Mouse (Mus musculus) ES-Bruce4 (cell line): Measurements from ENCODE around the gene Ggt5. TPM values are rescaled to one million over a fixed set of nuclear protein-coding genes. Genes with fewer than 3 reads are reported as not detected.
A peak's percentile ranks its signal among the peaks of the same experiment; 100 is the strongest.

Experiments
- H3K27ac ChIP-seq: 2 replicates; pipeline ENCODE4 v1.5.1; 2012; ENCODE audit warnings: low read length, inconsistent platforms; ENCODE audit not compliant: insufficient read depth
- H3K27me3 ChIP-seq: 2 replicates; pipeline ENCODE4 v1.6.1; 2012; ENCODE audit warnings: mild to moderate bottlenecking, low read length, inconsistent platforms; ENCODE audit not compliant: control insufficient read depth, poor library complexity, insufficient read depth, severe bottlenecking
- H3K36me3 ChIP-seq: 2 replicates; pipeline ENCODE4 v1.6.1; 2012; ENCODE audit warnings: inconsistent platforms, mild to moderate bottlenecking, low read length, moderate library complexity; ENCODE audit not compliant: control insufficient read depth, poor library complexity, insufficient read depth, severe bottlenecking
- H3K4me1 ChIP-seq: one replicate; pipeline ENCODE4 v1.8.1; 2011; ENCODE audit warnings: low read length; ENCODE audit not compliant: control insufficient read depth, insufficient read depth
- H3K4me3 ChIP-seq: 2 replicates; pipeline ENCODE4 v1.5.1; 2011; ENCODE audit warnings: low read depth, mild to moderate bottlenecking, low read length
- H3K9ac ChIP-seq: 2 replicates; pipeline ENCODE4 v1.6.1; 2012; ENCODE audit warnings: low read depth, mild to moderate bottlenecking, inconsistent platforms; ENCODE audit not compliant: poor library complexity, severe bottlenecking
- H3K9me3 ChIP-seq: replicated peaks from 2 replicates; pipeline ENCODE4 v1.6.1; 2012; ENCODE audit warnings: mild to moderate bottlenecking, low read length, inconsistent platforms; ENCODE audit not compliant: control insufficient read depth, poor library complexity, insufficient read depth, severe bottlenecking
- CTCF ChIP-seq: IDR thresholded peaks from one replicate; pipeline ENCODE4 v1.8.1; 2011; ENCODE audit warnings: low read depth, low read length
- EP300 ChIP-seq: IDR thresholded peaks from 2 replicates; pipeline ENCODE4 v1.6.1; 2011; ENCODE audit warnings: low read depth, low read length; ENCODE audit not compliant: insufficient read depth
- POLR2A ChIP-seq: IDR thresholded peaks from one replicate; pipeline ENCODE4 v1.8.1; 2011; ENCODE audit warnings: low read length; ENCODE audit not compliant: insufficient read depth
- polyA plus RNA-seq: library from polyadenylated mRNA; stranded (reverse); fragments of >200 nt; gene quantifications from 2 replicates; pipeline ENCODE4 v1.2.4, GENCODE M21; 2011; ENCODE audit warnings: low read depth; ENCODE audit not compliant: missing spikeins, insufficient read depth, insufficient read length

Gene Ggt5
- polyA plus RNA-seq, 1 experiment: 0.81 TPM

DNA sequence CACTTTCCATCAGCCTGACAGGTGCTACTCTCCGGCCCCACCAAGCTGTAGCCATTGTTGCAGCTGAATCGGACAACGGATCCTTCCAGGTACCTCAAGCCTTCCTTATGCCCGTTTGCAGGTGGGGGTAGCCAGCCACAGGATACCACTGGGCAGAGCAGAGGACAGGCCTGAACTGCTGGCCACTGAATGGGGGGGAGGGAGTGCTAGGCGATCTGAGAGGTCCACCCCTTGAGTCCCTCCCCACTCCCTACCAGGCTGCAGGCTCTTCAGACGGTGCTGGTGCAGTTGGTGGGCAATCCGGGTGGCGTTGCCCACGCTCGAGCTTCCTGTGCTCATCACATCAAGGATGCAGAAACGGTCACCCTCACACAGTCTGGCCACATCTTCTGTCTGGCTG lies 48.6 kb downstream of the Ggt5 start:
- H3K9me3 ChIP-seq: no peaks in the 10 kb centered on the region
- H3K9ac ChIP-seq: no peak overlapping the region
- H3K4me1 ChIP-seq: peaks cover 10% of the 10 kb centered on the region
- TF ChIP-seq CTCF (no peak), EP300 (no peak), POLR2A (no peak)
- H3K27ac ChIP-seq: no peak overlapping the region
- no peaks in the 10 kb centered on the region for H3K36me3 ChIP-seq
- no peaks in the 10 kb centered on the region for H3K27me3 ChIP-seq
- H3K4me3 ChIP-seq: no peak overlapping the region

DNA sequence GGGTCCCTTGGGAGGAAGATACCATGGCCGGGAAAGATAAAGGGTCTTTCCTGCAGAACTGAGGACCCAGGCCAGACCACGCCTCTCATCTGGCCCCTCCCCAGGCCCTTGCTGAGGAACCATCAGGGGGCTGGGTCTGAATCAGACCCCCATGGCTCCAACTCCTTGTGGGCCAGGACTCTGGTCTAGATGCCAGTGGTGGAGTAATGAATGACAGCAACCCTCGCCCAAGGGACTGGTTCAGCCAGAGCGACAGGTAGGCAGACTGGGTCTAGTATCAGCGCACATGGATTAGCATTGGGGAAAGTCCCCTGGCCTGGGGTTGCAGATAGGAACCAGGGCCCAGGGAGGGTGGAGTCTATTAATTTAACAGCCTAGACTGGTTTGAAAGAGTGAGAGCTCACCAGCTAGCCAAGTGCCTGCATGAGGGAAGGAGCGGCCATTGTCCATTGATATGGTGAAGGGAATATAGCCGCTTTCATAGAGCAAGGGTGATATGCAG lies 52.6 kb downstream of the Ggt5 start:
- Histone ChIP-seq H3K36me3 (no peaks in the 10 kb centered on the region), H3K27ac (no peak overlapping the region)
- TF ChIP-seq POLR2A: no peak
- TF ChIP-seq EP300: no peak
- no peak for TF ChIP-seq CTCF

DNA sequence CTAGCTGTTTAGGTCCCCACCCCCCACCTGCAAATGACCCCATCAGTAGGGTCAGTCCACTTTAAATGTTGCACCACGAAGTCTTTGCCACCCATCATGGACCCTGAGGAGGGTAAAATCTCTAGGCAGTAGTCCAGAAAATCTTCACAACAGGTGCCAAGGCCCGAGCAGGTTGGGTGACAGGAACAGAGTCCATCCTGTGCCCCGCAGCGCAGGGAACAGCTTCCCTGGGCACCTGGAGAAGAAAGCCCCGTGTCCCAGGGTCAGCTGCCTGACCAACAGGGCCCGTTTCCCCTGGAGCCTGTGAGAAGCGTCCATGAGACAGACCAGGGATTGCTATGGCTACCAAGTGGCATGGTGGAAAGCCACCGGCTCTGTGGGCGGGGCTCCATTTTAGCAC lies 53.3 kb downstream of the Ggt5 start:
- Histone ChIP-seq H3K27ac (no peak overlapping the region), H3K36me3 (no peaks in the 10 kb centered on the region), H3K27me3 (no peaks in the 10 kb centered on the region), H3K4me1 (peaks cover 15% of the 10 kb centered on the region), H3K9me3 (no peaks in the 10 kb centered on the region), H3K9ac (no peak overlapping the region), H3K4me3 (peak overlapping the region; percentile 5; the same call in 1 of the 2 replicates)
- no peak for TF ChIP-seq EP300

More for the DNA sequence above, 52.6 kb downstream of the Ggt5 start:
- no peak overlapping the region for H3K4me3 ChIP-seq
- no peaks in the 10 kb centered on the region for H3K27me3 ChIP-seq
- H3K4me1 ChIP-seq: peaks cover 16% of the 10 kb centered on the region
- no peak overlapping the region for H3K9ac ChIP-seq
- H3K9me3 ChIP-seq: no peaks in the 10 kb centered on the region

DNA sequence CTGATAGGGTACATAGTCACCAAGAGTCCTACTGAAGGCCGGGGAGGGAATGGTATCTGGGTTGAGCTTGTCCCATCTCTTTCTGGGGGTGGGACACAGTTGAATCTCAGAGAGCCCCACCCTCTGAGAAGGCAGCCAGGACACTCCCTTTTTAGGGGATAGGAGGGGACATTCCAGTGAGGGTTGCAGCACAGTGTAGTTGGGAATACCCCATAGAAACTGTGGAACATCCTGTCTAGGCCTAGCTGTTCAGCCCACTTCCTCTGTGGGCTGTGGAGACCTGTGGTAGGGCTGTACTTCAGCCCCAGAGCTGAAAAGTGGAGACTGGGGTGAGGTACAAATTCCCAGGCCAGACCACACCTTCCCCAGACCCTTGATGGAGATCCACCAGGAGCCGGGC lies 53.8 kb downstream of the Ggt5 start:
- TF ChIP-seq POLR2A: no peak
- no peak for TF ChIP-seq EP300
- TF ChIP-seq CTCF: no peak
- Histone ChIP-seq H3K27me3 (no peaks in the 10 kb centered on the region), H3K9me3 (no peaks in the 10 kb centered on the region), H3K9ac (peak overlapping the region; percentile 39), H3K4me1 (peaks cover 18% of the 10 kb centered on the region), H3K36me3 (no peaks in the 10 kb centered on the region), H3K4me3 (peak overlapping the region; percentile 61), H3K27ac (peak overlapping the region; percentile 55; the same call in 1 of the 2 replicates)

DNA sequence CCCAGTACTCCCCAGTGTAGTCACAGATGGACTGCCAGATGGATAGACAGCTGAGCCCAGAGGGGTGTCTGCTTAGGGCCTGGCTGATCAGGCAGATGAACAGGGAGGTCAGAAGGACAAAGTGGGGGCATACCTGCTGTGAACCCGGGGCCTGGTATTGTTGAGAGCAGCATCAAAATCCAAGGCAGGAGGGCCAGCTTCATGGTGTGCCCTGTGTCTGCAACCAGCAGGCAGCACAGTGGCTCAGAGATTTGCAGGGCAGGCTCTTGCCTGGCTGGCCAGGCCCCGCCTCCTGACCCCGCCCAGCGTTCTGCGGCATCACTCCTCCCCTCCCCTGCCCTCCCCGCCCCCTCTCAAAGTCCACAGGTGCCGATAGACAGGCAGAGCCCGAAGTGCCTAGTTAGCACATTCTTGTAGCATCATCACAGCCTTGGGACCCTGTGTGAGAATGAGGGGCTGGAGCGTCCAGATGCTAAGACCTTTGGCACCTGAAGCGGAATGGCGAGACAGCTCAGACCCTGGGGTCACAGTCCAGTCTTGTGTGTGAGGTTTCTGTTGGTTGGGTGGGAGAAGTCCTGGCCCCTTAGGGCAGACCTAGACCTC lies 54.7 kb downstream of the Ggt5 start, which contains the start of gene Susd2:
Susd2 (minus strand) TSS at position 268 of the 603 bp plus-strand sequence.
- Histone ChIP-seq H3K4me3 (peak within 1 kb of the TSS; percentile 70), H3K36me3 (no peaks in the 10 kb centered on the region), H3K27ac (peak within 1 kb of the TSS; percentile 55), H3K9me3 (no peaks in the 10 kb centered on the region), H3K4me1 (peaks cover 27% of the 10 kb centered on the region), H3K9ac (peak within 1 kb of the TSS; percentile 39), H3K27me3 (no peaks in the 10 kb centered on the region)
- peak; percentile 49 for TF ChIP-seq POLR2A
- TF ChIP-seq CTCF: no peak
- 0 out of 2 replicates have a peak, but pooled peaks have one; percentile 74 for TF ChIP-seq EP300

DNA sequence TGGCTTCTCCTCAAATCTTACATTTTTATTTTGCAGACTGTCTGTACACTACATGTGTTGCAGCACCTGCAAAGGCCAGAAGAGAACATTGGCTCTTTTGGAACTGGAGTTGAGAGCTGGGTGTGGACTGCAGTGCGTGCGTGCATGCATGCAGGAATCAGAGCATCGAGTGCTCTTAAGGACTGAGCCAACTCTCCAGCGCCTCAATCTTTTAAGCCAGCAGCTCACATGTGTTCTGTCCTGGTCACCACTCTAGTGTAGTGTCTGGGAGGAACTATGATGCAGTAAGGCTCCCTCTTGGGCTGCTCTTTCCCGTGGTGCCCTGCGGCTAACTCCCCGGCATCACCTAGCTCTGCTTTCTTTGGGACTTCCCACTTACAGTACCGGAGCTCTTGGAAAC lies 56.5 kb downstream of the Ggt5 start:
- H3K36me3 ChIP-seq: no peaks in the 10 kb centered on the region
- no peaks in the 10 kb centered on the region for H3K27me3 ChIP-seq
- no peaks in the 10 kb centered on the region for H3K9me3 ChIP-seq
- H3K9ac ChIP-seq: no peak overlapping the region
- H3K4me3 ChIP-seq: no peak overlapping the region
- TF ChIP-seq CTCF: no peak
- TF ChIP-seq EP300: no peak
- TF ChIP-seq POLR2A: no peak
- H3K27ac ChIP-seq: no peak overlapping the region
- peaks cover 32% of the 10 kb centered on the region for H3K4me1 ChIP-seq
